Mouse (Mus musculus): ENCODE data around the gene Plekha1. TPM values are rescaled to one million over a fixed set of nuclear protein-coding genes. Genes with fewer than 3 reads are reported as not detected.
A peak's percentile ranks its signal among the peaks of the same experiment; 100 is the strongest.

Gene Plekha1
- total RNA-seq, 1 experiment, result 52.4 TPM

- no peaks in the 10 kb centered on the region; a peak in 1 of 4 replicates for H3K4me1 ChIP-seq (ENCODE audit: control insufficient read depth in 2 of 2, insufficient read depth in 2 of 2, low read length in 2 of 2, poor library complexity in 1 of 2)
- H3K27ac ChIP-seq (ENCODE audit: insufficient read depth, low read depth, low read length, poor library complexity, severe bottlenecking), result no peak overlapping the region
- H3K36me3 ChIP-seq (ENCODE audit: control insufficient read depth, insufficient read depth, low read length, poor library complexity, severe bottlenecking), result no peaks in the 10 kb centered on the region
- H3K9me3 ChIP-seq (ENCODE audit: control insufficient read depth, insufficient read depth, low read depth, low read length), result no peaks in the 10 kb centered on the region
- H3K9ac ChIP-seq (ENCODE audit: insufficient read depth, low read depth, low read length, poor library complexity, severe bottlenecking), result peak overlapping the region; percentile 9; the same call in 1 of the 2 replicates
- peak overlapping the region; percentile 71 to 74 for H3K4me3 ChIP-seq (ENCODE audit: insufficient read depth in 1 of 2, low read depth in 1 of 2, low read length in 2 of 2, poor library complexity in 1 of 2, severe bottlenecking in 1 of 2)
- in situ Hi-C loops (cut with MboI; ENCODE audit: low sequenced_read_pairs in 2 of 2, unreplicated experiment in 2 of 2), result no loop called here
- TF ChIP-seq MAFK (IDR thresholded peaks at IDR 0.05; ENCODE audit: insufficient read depth, low read depth, low read length) (no peak), CHD2 (IDR thresholded peaks at IDR 0.05; ENCODE audit: low read depth, low read length) (no peak), ZC3H11A (IDR thresholded peaks at IDR 0.05; ENCODE audit: borderline replicate concordance, low read depth, low read length) (no peak), ZNF384 (IDR thresholded peaks at IDR 0.05; ENCODE audit: low read depth, low read length) (no peak), HCFC1 (IDR thresholded peaks at IDR 0.05; ENCODE audit: borderline replicate concordance, insufficient read depth, low read length) (no peak)
- DNase-seq (ENCODE audit: low read depth, low spot score), result no peak
Measured at GRCm38 (mm10) chr7:130935421-130935792, 69.9 kb downstream of the Plekha1 start.

- peak within 1 kb of the TSS; percentile 71 to 74 for H3K4me3 ChIP-seq (ENCODE audit: insufficient read depth in 1 of 2, low read depth in 1 of 2, low read length in 2 of 2, poor library complexity in 1 of 2, severe bottlenecking in 1 of 2)
- no peaks in the 10 kb centered on the region for H3K36me3 ChIP-seq (ENCODE audit: control insufficient read depth, insufficient read depth, low read length, poor library complexity, severe bottlenecking)
- H3K9ac ChIP-seq (ENCODE audit: insufficient read depth, low read depth, low read length, poor library complexity, severe bottlenecking), result peak within 1 kb of the TSS; percentile 50
- no peaks in the 10 kb centered on the region for H3K9me3 ChIP-seq (ENCODE audit: control insufficient read depth, insufficient read depth, low read depth, low read length)
- H3K4me1 ChIP-seq (ENCODE audit: control insufficient read depth in 2 of 2, insufficient read depth in 2 of 2, low read length in 2 of 2, poor library complexity in 1 of 2), result no peaks in the 10 kb centered on the region; a peak in 2 of 4 replicates
- no peak within 1 kb of the TSS for H3K27ac ChIP-seq (ENCODE audit: insufficient read depth, low read depth, low read length, poor library complexity, severe bottlenecking)
- TF ChIP-seq ZC3H11A (IDR thresholded peaks at IDR 0.05; ENCODE audit: borderline replicate concordance, low read depth, low read length), result no peak
- TF ChIP-seq ZNF384 (IDR thresholded peaks at IDR 0.05; ENCODE audit: low read depth, low read length), result no peak
- no peak for TF ChIP-seq CHD2 (IDR thresholded peaks at IDR 0.05; ENCODE audit: low read depth, low read length)
- no peak for TF ChIP-seq MAFK (IDR thresholded peaks at IDR 0.05; ENCODE audit: insufficient read depth, low read depth, low read length)
- TF ChIP-seq HCFC1 (IDR thresholded peaks at IDR 0.05; ENCODE audit: borderline replicate concordance, insufficient read depth, low read length), result no peak
- no peak for DNase-seq (ENCODE audit: low read depth, low spot score)
- in situ Hi-C loops (cut with MboI; ENCODE audit: low sequenced_read_pairs in 2 of 2, unreplicated experiment in 2 of 2), result no loop called here
Measured at GRCm38 (mm10) chr7:130935793-130936471, 70.4 kb downstream of the Plekha1 start, which contains the start of gene Htra1. Gene Htra1 (plus strand): TSS chr7:130936111.

DNA sequence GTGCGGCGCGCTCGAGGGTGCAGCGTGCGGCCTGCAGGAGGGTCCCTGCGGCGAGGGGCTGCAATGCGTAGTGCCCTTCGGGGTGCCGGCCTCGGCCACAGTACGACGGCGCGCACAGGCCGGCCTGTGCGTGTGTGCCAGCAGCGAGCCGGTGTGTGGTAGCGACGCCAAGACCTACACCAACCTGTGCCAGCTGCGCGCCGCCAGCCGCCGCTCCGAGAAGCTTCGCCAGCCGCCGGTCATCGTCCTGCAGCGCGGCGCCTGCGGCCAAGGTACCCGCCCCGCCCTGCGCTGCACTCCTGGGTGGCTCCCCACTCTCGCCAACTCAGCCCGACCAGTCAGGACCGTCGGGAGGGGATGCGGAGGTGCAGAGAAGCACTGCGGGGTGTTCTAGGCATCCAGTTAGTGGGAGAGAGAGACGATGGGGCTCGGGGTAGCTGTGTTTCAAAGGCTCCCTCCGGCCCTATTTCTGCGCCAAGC, 71.0 kb downstream of the Plekha1 start:
- no peak overlapping the region for H3K27ac ChIP-seq (ENCODE audit: insufficient read depth, low read depth, low read length, poor library complexity, severe bottlenecking)
- TF ChIP-seq HCFC1 (IDR thresholded peaks at IDR 0.05; ENCODE audit: borderline replicate concordance, insufficient read depth, low read length), result no peak
- no peak for TF ChIP-seq ZC3H11A (IDR thresholded peaks at IDR 0.05; ENCODE audit: borderline replicate concordance, low read depth, low read length)
- TF ChIP-seq CHD2 (IDR thresholded peaks at IDR 0.05; ENCODE audit: low read depth, low read length), result no peak
- no peak for TF ChIP-seq ZNF384 (IDR thresholded peaks at IDR 0.05; ENCODE audit: low read depth, low read length)
- no peak for TF ChIP-seq MAFK (IDR thresholded peaks at IDR 0.05; ENCODE audit: insufficient read depth, low read depth, low read length)
- in situ Hi-C loops (cut with MboI; ENCODE audit: low sequenced_read_pairs in 2 of 2, unreplicated experiment in 2 of 2), result no loop called here
- H3K4me3 ChIP-seq (ENCODE audit: insufficient read depth in 1 of 2, low read depth in 1 of 2, low read length in 2 of 2, poor library complexity in 1 of 2, severe bottlenecking in 1 of 2), result peak overlapping the region; percentile 71 to 74
- no peaks in the 10 kb centered on the region for H3K36me3 ChIP-seq (ENCODE audit: control insufficient read depth, insufficient read depth, low read length, poor library complexity, severe bottlenecking)
- peak overlapping the region; percentile 50 for H3K9ac ChIP-seq (ENCODE audit: insufficient read depth, low read depth, low read length, poor library complexity, severe bottlenecking)
- no peaks in the 10 kb centered on the region; a peak in 2 of 4 replicates for H3K4me1 ChIP-seq (ENCODE audit: control insufficient read depth in 2 of 2, insufficient read depth in 2 of 2, low read length in 2 of 2, poor library complexity in 1 of 2)
- no peak for DNase-seq (ENCODE audit: low read depth, low spot score)
- no peaks in the 10 kb centered on the region for H3K9me3 ChIP-seq (ENCODE audit: control insufficient read depth, insufficient read depth, low read depth, low read length)

DNA sequence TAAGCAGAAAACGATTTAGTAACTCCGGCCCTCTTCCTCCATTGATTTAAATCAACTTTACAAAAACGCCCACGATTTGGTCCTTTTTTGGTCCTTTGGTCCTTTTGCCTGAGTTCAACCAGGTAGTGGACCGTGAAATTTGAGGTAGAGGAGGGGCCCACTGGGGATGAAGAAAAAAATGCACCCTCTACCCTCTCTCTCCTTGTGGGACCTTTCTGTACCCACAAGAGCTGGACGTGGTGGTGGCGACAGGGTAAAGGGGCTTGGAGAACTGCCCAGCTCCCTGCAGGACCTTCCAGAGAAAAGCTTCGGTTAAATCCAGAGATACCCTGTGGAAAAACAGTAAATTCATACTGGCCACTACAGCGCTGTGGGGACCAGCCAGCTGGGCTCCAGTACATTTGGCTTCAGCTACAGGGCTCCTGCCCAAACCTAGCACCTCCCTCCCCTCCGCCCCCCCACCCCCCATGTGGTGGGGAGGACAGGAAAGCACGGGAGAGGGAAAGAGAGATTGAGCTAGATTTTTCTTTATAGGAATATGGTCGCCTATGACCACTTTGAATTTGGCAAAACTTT, 71.8 kb downstream of the Plekha1 start:
- in situ Hi-C loops (cut with MboI; ENCODE audit: low sequenced_read_pairs in 2 of 2, unreplicated experiment in 2 of 2), result no loop called here
- peak overlapping the region in 1 of 2 experiments; percentile 74; a peak in 2 of 4 replicates for H3K4me3 ChIP-seq (ENCODE audit: insufficient read depth in 1 of 2, low read depth in 1 of 2, low read length in 2 of 2, poor library complexity in 1 of 2, severe bottlenecking in 1 of 2)
- no peak for DNase-seq (ENCODE audit: low read depth, low spot score)
- no peaks in the 10 kb centered on the region; a peak in 2 of 4 replicates for H3K4me1 ChIP-seq (ENCODE audit: control insufficient read depth in 2 of 2, insufficient read depth in 2 of 2, low read length in 2 of 2, poor library complexity in 1 of 2)
- no peaks in the 10 kb centered on the region for H3K36me3 ChIP-seq (ENCODE audit: control insufficient read depth, insufficient read depth, low read length, poor library complexity, severe bottlenecking)
- no peak for TF ChIP-seq CHD2 (IDR thresholded peaks at IDR 0.05; ENCODE audit: low read depth, low read length)
- TF ChIP-seq MAFK (IDR thresholded peaks at IDR 0.05; ENCODE audit: insufficient read depth, low read depth, low read length), result no peak
- TF ChIP-seq ZC3H11A (IDR thresholded peaks at IDR 0.05; ENCODE audit: borderline replicate concordance, low read depth, low read length), result no peak
- no peak for TF ChIP-seq ZNF384 (IDR thresholded peaks at IDR 0.05; ENCODE audit: low read depth, low read length)
- TF ChIP-seq HCFC1 (IDR thresholded peaks at IDR 0.05; ENCODE audit: borderline replicate concordance, insufficient read depth, low read length), result no peak
- no peak overlapping the region; the same call in 1 of the 2 replicates for H3K9ac ChIP-seq (ENCODE audit: insufficient read depth, low read depth, low read length, poor library complexity, severe bottlenecking)
- no peaks in the 10 kb centered on the region for H3K9me3 ChIP-seq (ENCODE audit: control insufficient read depth, insufficient read depth, low read depth, low read length)
- no peak overlapping the region for H3K27ac ChIP-seq (ENCODE audit: insufficient read depth, low read depth, low read length, poor library complexity, severe bottlenecking)

Measured in ES-E14 (cell line).